Mouse (Mus musculus) spleen, postnatal 10 days (tissue): ENCODE results near the gene Wfdc1.

Experiments used
- DNase-seq, 2 experiments: peaks; one replicate each; pipeline ENCODE4 v3.0.0; 2021 to 2022; ENCODE audit warnings: low spot score in 2 of 2

The Wfdc1 gene

GRCm38 (mm10) chr8:119638261-119638660 is 27.9 kb upstream of the Wfdc1 start:
- no peak for DNase-seq

DNA sequence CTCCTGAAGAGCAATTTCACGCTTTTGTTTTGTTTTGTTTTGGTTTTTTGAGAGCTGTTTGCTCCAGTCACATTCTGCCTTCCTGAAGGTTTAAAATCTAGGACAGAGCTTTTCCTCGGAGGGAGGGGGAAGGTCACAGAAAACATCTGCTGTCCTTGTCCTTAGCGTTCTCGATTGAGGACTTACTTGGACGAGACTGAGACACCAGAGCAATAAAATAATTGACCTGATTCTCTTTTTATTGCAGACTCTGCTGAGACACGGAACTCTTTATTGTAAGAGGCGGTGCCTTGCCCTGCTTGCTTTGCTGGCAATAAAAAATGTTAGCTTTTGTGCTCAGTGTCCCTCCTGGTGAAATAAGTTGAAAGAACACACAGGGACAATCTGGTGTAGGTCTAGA is 26.4 kb upstream of the Wfdc1 start:
- no peak for DNase-seq

DNA sequence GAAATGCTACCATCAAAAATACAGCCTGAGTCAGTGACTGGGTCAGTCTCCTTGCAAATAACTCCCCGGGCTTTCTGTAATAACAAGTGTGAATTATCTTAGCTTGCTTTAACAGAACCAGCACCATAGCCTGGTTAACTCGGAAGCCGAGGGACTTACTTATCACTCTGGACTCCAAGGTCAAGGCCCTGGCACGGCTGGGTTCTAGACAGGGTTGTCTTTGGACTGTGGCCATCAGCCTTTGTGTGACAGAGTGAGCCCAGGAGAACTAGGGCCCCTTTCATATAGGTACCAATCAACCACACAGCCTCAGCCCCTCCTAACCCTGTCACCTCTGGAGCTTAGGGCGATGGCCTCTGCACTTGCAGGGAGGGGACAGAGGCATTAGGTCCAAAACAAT is 25.1 kb upstream of the Wfdc1 start:
- DNase-seq, result no peak

DNA sequence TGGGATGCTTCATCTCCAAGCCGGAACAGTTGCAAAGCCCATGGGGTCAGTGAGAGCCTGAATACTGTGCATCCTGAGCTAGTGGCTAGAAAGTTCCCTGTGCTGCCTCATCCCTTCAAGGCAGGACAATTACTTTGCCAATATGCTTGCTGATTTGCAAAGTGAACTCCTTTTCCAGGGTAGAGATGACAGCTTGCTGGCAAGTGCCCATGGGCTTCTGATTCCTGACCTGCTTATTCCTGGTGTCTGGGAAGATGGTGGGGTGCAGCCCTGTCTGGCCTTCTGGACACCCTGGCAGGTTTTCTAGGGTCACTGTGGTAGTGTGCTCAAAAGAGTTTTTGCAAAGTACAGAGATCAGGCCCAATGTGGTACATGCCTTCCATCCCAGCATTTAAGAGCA is 23.2 kb upstream of the Wfdc1 start:
- no peak for DNase-seq

- no peak for DNase-seq
Observed at GRCm38 (mm10) chr8:119644429-119644960, 21.7 kb upstream of the Wfdc1 start.

GRCm38 (mm10) chr8:119644981-119645597 is 21.1 kb upstream of the Wfdc1 start:
- no peak for DNase-seq

- no peak for DNase-seq
Observed at GRCm38 (mm10) chr8:119646197-119646596, 20.0 kb upstream of the Wfdc1 start.

DNA sequence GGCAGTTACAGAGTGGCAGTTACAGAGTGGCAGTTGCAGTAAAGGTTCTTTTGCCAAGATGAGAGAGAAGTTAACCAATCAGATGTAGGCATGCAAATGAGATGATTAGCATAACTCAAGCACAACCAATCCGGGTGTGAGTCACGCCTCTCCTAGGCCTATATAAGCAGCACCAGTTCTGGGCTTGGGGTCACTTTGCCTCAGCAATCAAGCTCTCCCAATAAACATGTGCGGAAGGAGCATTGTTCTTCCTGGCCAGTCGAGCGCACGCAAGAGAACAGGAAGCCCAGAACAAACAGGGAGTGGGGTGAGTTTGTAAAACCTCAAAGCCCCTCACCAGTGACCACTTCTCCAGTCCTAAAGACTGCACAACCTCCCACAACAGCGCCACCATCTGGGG is 19.3 kb upstream of the Wfdc1 start:
- no peak for DNase-seq

DNA sequence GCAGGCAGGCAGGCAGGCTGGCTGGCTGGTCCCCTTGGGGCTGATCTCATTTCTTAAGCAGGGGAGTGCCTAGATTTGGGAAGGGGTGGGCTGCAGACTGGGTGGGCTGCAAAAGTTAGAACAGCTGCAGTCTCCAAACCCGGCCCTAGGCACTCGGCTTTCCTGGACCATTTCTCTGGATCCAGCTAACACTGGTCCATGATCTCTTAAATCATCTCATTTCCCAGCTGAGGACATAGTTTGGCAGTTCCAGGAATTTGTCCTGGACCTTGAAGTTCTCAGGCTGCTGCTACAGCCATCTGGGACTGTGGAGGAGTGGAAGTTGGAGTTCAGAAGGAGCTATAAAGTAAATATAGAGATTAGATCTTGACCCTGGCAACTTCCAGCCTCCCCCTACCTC is 14.8 kb upstream of the Wfdc1 start:
- DNase-seq, result no peak

GRCm38 (mm10) chr8:119656709-119657464 is 9.3 kb upstream of the Wfdc1 start:
- peak in 1 of 2 experiments; percentile 42 for DNase-seq

GRCm38 (mm10) chr8:119661081-119661480 is 5.1 kb upstream of the Wfdc1 start:
- no peak for DNase-seq

DNA sequence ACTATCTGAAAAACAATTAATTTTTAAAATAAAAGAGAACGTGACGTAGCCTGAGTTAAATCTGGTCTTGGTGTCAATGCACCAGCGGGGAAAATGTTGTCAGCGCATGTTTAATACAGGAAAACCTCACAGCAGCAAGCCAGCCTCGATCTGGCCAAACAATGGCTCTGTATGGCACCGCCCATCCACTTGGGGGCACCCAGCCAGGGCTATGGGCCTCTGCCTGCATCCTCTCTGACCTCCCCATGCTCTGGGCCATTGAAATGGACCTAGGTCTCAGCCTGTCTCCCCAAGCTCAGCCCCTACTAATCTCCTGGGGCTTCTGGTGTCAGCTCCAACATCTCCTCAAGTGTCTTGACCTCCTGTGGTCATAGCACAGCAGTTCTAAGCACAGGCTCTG is 4.3 kb upstream of the Wfdc1 start:
- DNase-seq, result no peak

DNA sequence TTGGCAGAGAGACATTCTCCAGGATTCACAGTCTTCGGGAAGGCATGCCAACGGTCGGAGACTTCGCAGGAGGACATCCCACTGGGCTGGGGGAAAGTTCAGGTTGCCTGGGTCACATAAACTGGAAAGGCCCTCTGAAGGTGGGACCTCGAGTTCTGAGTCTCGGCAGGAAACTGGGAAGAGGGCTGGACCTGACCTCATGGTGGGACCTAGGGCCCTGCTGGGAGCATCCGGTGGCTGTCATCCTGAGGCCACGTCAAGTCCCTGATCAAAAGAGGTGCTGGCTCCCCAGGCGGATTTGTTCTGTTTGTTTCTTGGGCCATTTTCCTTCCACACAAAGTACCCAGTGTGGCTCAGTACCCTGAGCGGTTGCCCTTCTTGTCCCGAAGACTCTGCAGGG is 2.7 kb upstream of the Wfdc1 start:
- DNase-seq, result no peak

GRCm38 (mm10) chr8:119665270-119665669 is 895 bp upstream of the Wfdc1 start:
- no peak for DNase-seq

GRCm38 (mm10) chr8:119668447-119668846 is 2.3 kb downstream of the Wfdc1 start:
- DNase-seq, result no peak

DNA sequence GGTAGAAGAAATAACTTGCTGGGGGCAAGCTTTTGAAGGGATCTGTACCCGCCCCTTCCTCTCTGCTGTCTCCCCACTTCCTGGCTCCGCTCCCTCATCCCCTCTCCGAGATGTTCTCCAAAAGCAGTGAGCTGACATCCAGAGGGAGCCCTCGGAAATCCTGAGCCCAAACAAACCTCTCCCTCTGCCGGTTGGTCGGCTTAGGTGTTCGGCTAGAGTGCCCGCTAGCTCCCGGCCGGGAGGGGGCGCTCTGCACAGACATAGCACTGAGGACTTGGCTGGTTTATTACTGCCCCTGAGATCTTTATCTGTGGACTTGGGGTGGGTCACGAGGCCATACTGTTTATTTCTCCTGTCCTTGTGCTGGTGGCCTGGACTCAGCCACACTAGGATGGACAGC is 3.1 kb downstream of the Wfdc1 start:
- DNase-seq, result peak in 1 of 2 experiments; percentile 53

DNA sequence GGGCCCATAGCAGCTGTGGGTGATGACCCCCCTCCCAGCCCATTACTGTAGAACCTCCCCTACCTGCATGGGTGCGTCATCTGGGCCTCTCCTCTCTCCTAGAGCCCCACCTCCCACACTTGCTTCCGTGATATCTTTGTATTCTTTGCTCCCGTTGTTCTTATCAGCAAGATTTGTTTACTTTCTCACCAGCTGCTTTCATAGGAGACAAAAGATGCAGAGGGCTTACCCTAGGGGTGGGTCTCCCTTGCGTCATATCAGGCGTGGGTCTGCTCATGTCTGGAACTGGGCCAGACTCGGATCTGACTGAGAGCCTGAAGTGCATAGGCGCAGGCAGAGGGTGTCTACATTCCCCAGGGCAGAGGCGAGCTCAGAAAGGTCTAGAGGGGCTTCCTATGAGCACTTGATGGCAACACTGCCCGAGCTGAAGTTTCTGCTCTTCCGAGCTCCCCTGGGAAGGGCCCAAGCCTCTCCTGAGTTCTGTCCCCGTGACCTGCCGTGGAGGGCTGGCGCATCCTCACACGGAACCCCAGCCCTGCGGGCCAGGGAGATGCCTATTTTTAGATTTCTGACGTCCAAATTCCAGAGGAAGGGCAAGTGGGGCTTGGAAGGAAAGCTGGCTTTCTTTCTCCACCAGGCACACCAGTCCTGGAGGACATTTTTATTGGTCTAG is 4.4 kb downstream of the Wfdc1 start:
- DNase-seq, result no peak

GRCm38 (mm10) chr8:119673976-119674555 is 7.9 kb downstream of the Wfdc1 start:
- DNase-seq, result no peak

- no peak for DNase-seq
Observed at GRCm38 (mm10) chr8:119675457-119675856, 9.3 kb downstream of the Wfdc1 start.

GRCm38 (mm10) chr8:119676389-119676788 is 10.2 kb downstream of the Wfdc1 start:
- DNase-seq, result peak; percentile 68 to 85

DNA sequence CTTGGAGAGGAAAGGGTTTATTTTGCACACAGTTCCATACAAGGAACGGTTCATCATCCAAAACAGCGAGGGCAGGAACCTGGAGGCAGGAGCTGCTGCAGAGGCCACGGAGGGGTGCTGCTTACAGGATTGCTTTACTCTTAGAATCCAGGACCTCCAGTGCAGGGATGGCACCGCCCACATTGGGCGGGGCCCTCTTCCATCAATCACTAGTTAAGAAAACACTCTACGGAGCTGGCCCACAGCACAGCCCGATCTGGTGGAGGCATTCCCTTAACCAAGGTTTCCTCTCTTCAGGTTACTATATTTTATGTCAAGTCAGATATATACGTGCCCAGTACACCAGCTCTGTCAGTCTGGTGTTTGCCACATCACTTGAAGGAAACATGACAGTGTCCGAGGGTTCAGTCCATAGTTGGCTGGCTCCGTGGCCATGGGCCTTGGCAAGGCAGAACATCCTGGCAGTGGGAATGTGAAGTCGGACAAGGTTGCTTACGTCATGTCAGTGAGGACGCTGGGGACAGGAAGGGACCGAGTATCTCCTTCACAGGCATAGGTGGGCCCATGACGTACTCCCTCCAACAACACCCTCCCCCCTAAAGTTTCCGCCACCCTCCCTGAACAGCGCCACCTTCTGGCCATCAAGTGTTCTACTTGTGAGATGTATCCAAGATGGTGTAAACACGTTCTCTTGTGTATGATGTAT is 12.1 kb downstream of the Wfdc1 start:
- DNase-seq, result peak in 1 of 2 experiments; percentile 55

- no peak for DNase-seq
Observed at GRCm38 (mm10) chr8:119679184-119679583, 13.0 kb downstream of the Wfdc1 start.
